Mouse (Mus musculus) intestine, postnatal 0 days (tissue): ENCODE results near the gene Ap1s1. TPM values are rescaled to one million over a fixed set of nuclear protein-coding genes. Genes with fewer than 3 reads are reported as not detected.
A peak's percentile ranks its signal among the peaks of the same experiment; 100 is the strongest.

Source experiments
- ATAC-seq: fragments of 200-750 bp; cut with Nextera tagmentation; 2 replicates; pipeline ENCODE4 v1.8.0; 2017; ENCODE audit warnings: mild to moderate bottlenecking, moderate TSS enrichment, moderate library complexity
- H3K27ac ChIP-seq: fragments of 300-500 bp; sonication (generic); 2 replicates; pipeline ENCODE4 v1.5.1; 2014; ENCODE audit warnings: mild to moderate bottlenecking, low read depth, low read length, moderate library complexity
- H3K27me3 ChIP-seq: fragments of 300-500 bp; sonication (generic); replicated peaks from 2 replicates; pipeline ENCODE4 v1.6.1; 2014; ENCODE audit warnings: low read length, mixed read lengths; ENCODE audit not compliant: control insufficient read depth, insufficient read depth
- H3K36me3 ChIP-seq: fragments of 300-500 bp; sonication (generic); 2 replicates; pipeline ENCODE4 v1.6.1; 2014; ENCODE audit warnings: mild to moderate bottlenecking, moderate library complexity; ENCODE audit not compliant: control insufficient read depth, insufficient read depth
- H3K4me1 ChIP-seq: fragments of 300-500 bp; sonication (generic); replicated peaks from 2 replicates; pipeline ENCODE4 v1.6.1; 2014; ENCODE audit warnings: antibody characterized with exemption, low read length, mixed read lengths; ENCODE audit not compliant: control insufficient read depth, insufficient read depth
- H3K4me2 ChIP-seq: fragments of 300-500 bp; sonication (generic); replicated peaks from 2 replicates; pipeline ENCODE4 v1.6.1; 2014; ENCODE audit warnings: low read depth, mild to moderate bottlenecking, moderate library complexity
- H3K4me3 ChIP-seq: fragments of 300-500 bp; sonication (generic); 2 replicates; pipeline ENCODE4 v1.5.1; 2014; ENCODE audit warnings: low read depth, low read length
- H3K9ac ChIP-seq: fragments of 300-500 bp; sonication (generic); 2 replicates; pipeline ENCODE4 v1.6.1; 2014; ENCODE audit warnings: mild to moderate bottlenecking, low read depth, low read length
- H3K9me3 ChIP-seq: fragments of 300-500 bp; sonication (generic); 2 replicates; pipeline ENCODE4 v1.6.1; 2016; ENCODE audit warnings: mixed run types; ENCODE audit not compliant: control insufficient read depth
- CTCF ChIP-seq: sonication (generic); IDR thresholded peaks from 2 replicates; pipeline ENCODE4 v1.5.1; 2016; ENCODE audit warnings: low read depth, mild to moderate bottlenecking, control low read depth, antibody characterized with exemption, moderate library complexity
- WGBS: fragments of 180-500 bp; shearing (Covaris S2); extraction: QIAGEN DNeasy Blood & Tissue Kit; methylation state at CpG from one replicate; pipeline ENCODE4 v1.1.7; 2014; 5-methylcytosine and 5-hydroxymethylcytosine counted together
- microRNA counts: library from miRNA; unstranded; fragments of <30 nt; microRNA quantifications from one replicate; lab custom pipeline; 2016
- microRNA-seq: library from miRNA; unstranded; fragments of <30 nt; microRNA quantifications from one replicate; pipeline ENCODE4, GENCODE M21; 2016
- polyA plus RNA-seq: library from polyadenylated mRNA; unstranded; fragments of >200 nt; fragmentation: Nextera tagmentation; extraction: Ambion mirVana; gene quantifications from 2 replicates; pipeline ENCODE4 v1.2.1, GENCODE M21; 2015

The Ap1s1 gene
- polyA plus RNA-seq, 1 experiment from 2014 or later, result 232 TPM

- Histone ChIP-seq H3K9ac (peak overlapping the region; percentile 63), H3K27ac (peak overlapping the region; percentile 80), H3K4me3 (peak overlapping the region; percentile 96), H3K4me1 (no peaks in the 10 kb centered on the region), H3K27me3 (no peaks in the 10 kb centered on the region), H3K36me3 (peaks cover 32% of the 10 kb centered on the region), H3K4me2 (peak overlapping the region; percentile 98), H3K9me3 (no peaks in the 10 kb centered on the region)
- peak; percentile 53 for ATAC-seq
- under 1% methylated on average over 66 of the region's 67 CpGs for WGBS
- TF ChIP-seq CTCF, result no peak
Observed at GRCm38 (mm10) chr5:136987138-136987933, 58.6 kb downstream of the Ap1s1 start.

DNA sequence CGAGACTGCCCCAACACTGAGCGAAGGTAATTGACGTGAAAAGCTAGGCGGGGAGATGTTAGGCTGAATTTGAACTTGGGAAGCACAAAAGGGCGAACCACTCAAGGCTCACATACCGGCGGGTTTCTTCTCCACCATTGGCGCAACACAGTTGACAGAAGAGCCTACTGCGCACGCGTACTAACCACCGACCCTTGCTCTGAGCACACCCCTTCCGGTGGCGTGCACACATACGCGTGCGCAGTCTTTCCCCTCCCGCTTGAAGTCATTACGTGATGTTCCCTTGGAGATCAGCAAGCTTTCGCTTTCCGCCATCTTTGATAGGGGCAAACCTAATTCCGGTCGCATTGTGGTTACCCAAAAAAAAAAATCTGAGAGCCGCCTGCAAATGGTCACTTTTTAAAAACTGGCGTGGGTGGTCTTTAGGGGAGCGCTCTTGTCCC lies 59.2 kb downstream of the Ap1s1 start, which contains the start of gene Plod3:
Plod3 (plus strand) TSS at position 325 of the 443 bp plus-strand sequence.
- WGBS, result under 1% methylated on average over 26 of the region's 26 CpGs
- Histone ChIP-seq H3K4me1 (no peaks in the 10 kb centered on the region), H3K9ac (peak within 1 kb of the TSS; percentile 63), H3K27ac (peak within 1 kb of the TSS; percentile 80), H3K4me3 (peak within 1 kb of the TSS; percentile 96), H3K27me3 (no peaks in the 10 kb centered on the region), H3K36me3 (peaks cover 28% of the 10 kb centered on the region), H3K9me3 (no peaks in the 10 kb centered on the region), H3K4me2 (peak within 1 kb of the TSS; percentile 98)
- no peak for TF ChIP-seq CTCF
- peak; percentile 86 for ATAC-seq

MicroRNA genes within 50 kb of the gene (microRNA counts, 519-probe panel; counts per million panel counts)
- microRNA mmu-miR-702 (lab: Ali Mortazavi, UCI), result not detected

Small RNA genes lying within 50 kb of the gene (microRNA-seq; reads per million reads assigned to microRNA genes)
- 12.5 reads per million, percentile 23 among the genes with 10 or more reads in this experiment for gene Mir702

Other genes with a start within 250 kb of the Ap1s1 start
- 2.2 and 2.7 TPM in 2 replicates for gene Col26a1, start 162.9 kb downstream of the Ap1s1 start, polyA plus RNA-seq
- 24.7 and 25.2 TPM in 2 replicates for gene Ift22, start 138.0 kb downstream of the Ap1s1 start, polyA plus RNA-seq
- gene Fis1, start 92.9 kb downstream of the Ap1s1 start, polyA plus RNA-seq, result 318 and 324 TPM in 2 replicates
- 29.5 and 31.2 TPM in 2 replicates for gene Cldn15, start 79.5 kb downstream of the Ap1s1 start, polyA plus RNA-seq
- 11.1 and 11.8 TPM in 2 replicates for gene Plod3, start 59.1 kb downstream of the Ap1s1 start, polyA plus RNA-seq
- 84.6 and 91.1 TPM in 2 replicates for gene Znhit1, start 58.1 kb downstream of the Ap1s1 start, polyA plus RNA-seq
- gene Vgf, start 19.7 kb downstream of the Ap1s1 start, polyA plus RNA-seq, result 1.3 and 1.6 TPM in 2 replicates
- gene Serpine1, start 26.1 kb upstream of the Ap1s1 start, polyA plus RNA-seq, result 0.20 and 0.22 TPM in 2 replicates
- gene Trim56, start 70.1 kb upstream of the Ap1s1 start, polyA plus RNA-seq, result 7.3 and 7.7 TPM in 2 replicates
- gene Muc3, start 103.2 kb upstream of the Ap1s1 start, polyA plus RNA-seq, result 42.9 and 45.0 TPM in 2 replicates
- gene Muc3a, start 166.3 kb upstream of the Ap1s1 start, polyA plus RNA-seq, result 17.1 and 18.0 TPM in 2 replicates
- gene Ache, start 241.4 kb upstream of the Ap1s1 start, polyA plus RNA-seq, result 8.9 and 9.6 TPM in 2 replicates
- 10.4 and 11.0 TPM in 2 replicates for gene Ufsp1, start 248.5 kb upstream of the Ap1s1 start, polyA plus RNA-seq